Mouse (Mus musculus) CD4-positive, CD25-positive, alpha-beta regulatory T cell, adult 9 weeks (primary cell): ENCODE results near the gene Bcam. TPM values are rescaled to one million over a fixed set of nuclear protein-coding genes. Genes with fewer than 3 reads are reported as not detected.

ENCODE experiments used
- polyA plus RNA-seq: library from polyadenylated mRNA; unstranded; fragments of 100-300 nt; shearing (Covaris generic); gene quantifications from one replicate; pipeline ENCODE4 v1.2.1, GENCODE M21; 2017

Bcam gene
- 13.5 TPM for polyA plus RNA-seq

GRCm38 (mm10) chr7:19770984-19771391 lies at the start of gene Bcam:
Bcam (minus strand) TSS chr7:19771016.

GRCm38 (mm10) chr7:19796697-19797588 lies 26.1 kb upstream of the Bcam start, which contains the start of gene Cblc:
Cblc (minus strand) TSS chr7:19796809.

GRCm38 (mm10) chr7:19750217-19751069 lies 20.4 kb downstream of the Bcam start, which contains the start of gene Nectin2:
Nectin2 (minus strand) TSS chr7:19750483.

GRCm38 (mm10) chr7:19715239-19716054 lies 55.4 kb downstream of the Bcam start, which contains the start of gene Tomm40:
Tomm40 (minus strand) TSS chr7:19715438.

Other genes with a start within 250 kb of the Bcam start
- gene Ppp1r37, start 207.9 kb downstream of the Bcam start, polyA plus RNA-seq: 3.6 TPM
- 2.1 TPM for gene Zfp296, start 193.7 kb downstream of the Bcam start, polyA plus RNA-seq
- 75.5 TPM for gene Gemin7, start 193.4 kb downstream of the Bcam start, polyA plus RNA-seq
- gene Clasrp, start 166.5 kb downstream of the Bcam start, polyA plus RNA-seq: 10.0 TPM
- 16.2 TPM for gene Relb, start 141.6 kb downstream of the Bcam start, polyA plus RNA-seq
- gene Clptm1, start 106.0 kb downstream of the Bcam start, polyA plus RNA-seq: 130 TPM
- not detected for gene Apoc2, start 93.1 kb downstream of the Bcam start, polyA plus RNA-seq
- not detected for gene Gm44805, start 89.6 kb downstream of the Bcam start, polyA plus RNA-seq
- not detected for gene Apoc4, start 89.5 kb downstream of the Bcam start, polyA plus RNA-seq
- not detected for gene Apoc1, start 78.4 kb downstream of the Bcam start, polyA plus RNA-seq
- gene Apoe, start 71.8 kb downstream of the Bcam start, polyA plus RNA-seq: 12.7 TPM
- 12.9 TPM for gene Tomm40, start 55.6 kb downstream of the Bcam start, polyA plus RNA-seq
- 1.1 TPM for gene Nectin2, start 20.5 kb downstream of the Bcam start, polyA plus RNA-seq
- gene Cblc, start 25.8 kb upstream of the Bcam start, polyA plus RNA-seq: not detected
- gene Bcl3, start 51.8 kb upstream of the Bcam start, polyA plus RNA-seq: 10.3 TPM
- 0.29 TPM for gene Gm19345, start 81.0 kb upstream of the Bcam start, polyA plus RNA-seq
- 0.21 TPM for gene Ceacam16, start 90.3 kb upstream of the Bcam start, polyA plus RNA-seq
- gene Ceacam19, start 116.9 kb upstream of the Bcam start, polyA plus RNA-seq: not detected
- 46.5 TPM for gene Pvr, start 150.1 kb upstream of the Bcam start, polyA plus RNA-seq
- gene Igsf23, start 179.7 kb upstream of the Bcam start, polyA plus RNA-seq: 35.0 TPM
- gene Ceacam20, start 194.4 kb upstream of the Bcam start, polyA plus RNA-seq: not detected
- not detected for gene Nlrp9b, start 220.4 kb upstream of the Bcam start, polyA plus RNA-seq